Mouse (Mus musculus) megakaryocyte, embryonic 14.5 days (primary cell): Measurements from ENCODE around the gene Dlg4.

Source experiments
- FLI1 ChIP-seq: IDR thresholded peaks from 2 replicates; pipeline ENCODE4 v1.6.1; 2012; ENCODE audit warnings: low read length, inconsistent platforms, mixed read lengths
- GATA1 ChIP-seq: IDR thresholded peaks from 3 replicates; pipeline ENCODE4 v1.6.1; 2012; ENCODE audit warnings: mixed read lengths, low read length, inconsistent platforms, borderline replicate concordance

GRCm38 (mm10) chr11:70043665-70044064 is 26.9 kb downstream of the Dlg4 start:
- TF ChIP-seq GATA1 (no peak), FLI1 (no peak)
